Mouse (Mus musculus): Measurements from ENCODE around the gene Nfe2l2. TPM values are rescaled to one million over a fixed set of nuclear protein-coding genes. Genes with fewer than 3 reads are reported as not detected.

Gene Nfe2l2
- 72.2 to 77.9 TPM (median 73.7 TPM) in 4 replicates for total RNA-seq (2023; ENCODE audit: inconsistent age)

DNA sequence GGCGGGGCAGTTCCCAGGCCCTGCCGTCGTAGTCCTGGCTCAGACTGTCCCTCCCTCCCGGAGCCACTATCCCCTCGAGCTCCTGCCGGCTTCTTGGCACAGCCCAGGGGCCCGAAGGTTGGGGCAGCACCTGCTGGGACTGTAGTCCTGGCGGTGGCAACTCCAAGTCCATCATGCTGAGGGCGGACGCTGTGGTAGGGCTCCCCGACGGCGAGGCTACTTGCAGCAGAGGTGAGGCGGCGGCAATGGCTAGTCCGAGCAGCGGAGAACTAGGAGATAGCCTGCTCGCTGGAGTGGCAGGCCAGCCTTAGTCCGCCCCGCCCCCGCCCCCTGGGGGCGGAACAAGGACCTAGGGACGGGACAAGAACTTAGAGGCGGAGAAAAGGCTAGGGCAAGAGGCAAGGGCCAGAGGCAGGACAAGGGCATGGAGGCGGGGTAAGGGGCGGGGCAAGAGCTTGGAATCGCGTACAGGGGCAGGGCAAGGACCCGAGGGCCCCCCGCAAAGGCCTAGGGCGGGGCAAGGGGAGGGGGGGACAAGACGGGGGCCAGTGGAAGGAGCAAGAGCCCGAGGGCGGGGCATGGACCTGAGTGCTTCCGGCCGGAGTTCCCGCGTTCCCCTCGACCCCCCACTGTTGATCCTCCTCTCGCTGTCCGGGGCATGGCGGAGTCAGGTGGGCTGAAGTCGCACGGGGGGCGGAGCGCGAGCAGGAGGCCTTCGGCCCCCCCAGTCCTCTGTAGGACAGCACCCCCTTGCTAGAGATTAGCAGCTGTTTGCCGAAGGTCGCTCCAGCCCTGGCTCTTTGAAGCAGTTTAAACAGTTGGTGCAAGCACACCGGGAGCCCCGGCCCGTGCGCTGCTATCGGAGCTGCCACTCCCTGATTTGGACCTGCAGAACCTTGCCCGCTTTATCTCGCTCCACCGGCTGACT lies at the start of gene Nfe2l2:
Nfe2l2 (minus strand) TSS at position 408 of the 928 bp plus-strand sequence.

DNA sequence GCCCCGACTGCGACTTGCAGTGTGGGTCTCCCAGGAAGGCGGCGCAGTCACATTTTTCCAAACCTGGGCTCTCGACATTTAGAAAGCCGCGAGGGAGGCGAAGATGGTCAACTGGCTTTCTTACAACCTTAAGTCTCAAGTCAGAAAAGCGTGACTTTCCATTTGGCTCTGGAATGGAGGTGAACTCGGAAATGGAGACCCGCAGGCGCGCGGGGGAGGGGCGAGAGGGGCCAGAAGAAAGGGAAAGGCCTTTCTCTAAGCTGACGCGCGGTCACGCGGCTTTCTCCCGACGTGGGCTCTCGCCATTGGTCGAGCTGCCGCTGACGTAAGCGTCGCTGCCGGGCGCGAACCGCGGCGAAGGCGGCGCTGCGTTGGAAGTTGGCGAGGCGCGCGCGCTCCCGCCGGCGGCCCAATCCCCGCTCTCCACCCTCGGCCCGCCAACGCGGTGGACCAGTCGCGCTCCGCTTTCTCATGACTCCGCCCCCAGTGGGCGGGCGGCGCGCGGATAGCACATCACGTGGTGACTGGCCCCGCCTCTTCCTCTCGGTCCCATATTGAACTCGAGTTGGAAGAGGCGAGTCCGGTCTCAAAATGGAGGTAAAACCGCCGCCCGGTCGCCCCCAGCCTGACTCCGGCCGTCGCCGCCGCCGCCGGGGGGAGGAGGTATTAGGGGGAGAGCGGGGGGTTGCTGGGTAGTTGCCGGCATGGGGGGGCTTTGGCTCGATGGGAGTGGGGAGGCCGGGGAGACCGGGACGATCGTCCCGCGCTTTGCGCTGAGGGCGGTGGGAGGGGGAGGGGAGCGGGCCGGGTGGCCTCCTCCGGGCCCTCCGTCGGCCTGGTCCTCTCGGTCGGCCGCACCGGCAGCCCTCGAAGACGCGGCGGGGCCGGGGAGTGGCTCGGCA lies 45.5 kb downstream of the Nfe2l2 start, which contains the start of gene Hnrnpa3:
Hnrnpa3 (plus strand) TSS at position 535 of the 902 bp plus-strand sequence.

Other genes starting within 250 kb of the Nfe2l2 start
- gene Hnrnpa3, start 45.4 kb downstream of the Nfe2l2 start, total RNA-seq (2023; ENCODE audit: inconsistent age), result 655 to 665 TPM (median 662 TPM) in 4 replicates
- gene Agps, start 127.5 kb upstream of the Nfe2l2 start, total RNA-seq (2023; ENCODE audit: inconsistent age), result 37.2 to 48.9 TPM (median 42.2 TPM) in 4 replicates
- gene Ttc30b, start 233.9 kb upstream of the Nfe2l2 start, total RNA-seq (2023; ENCODE audit: inconsistent age), result 3.4 to 5.1 TPM (median 4.0 TPM) in 4 replicates

Measured in B cell, adult (primary cell).